Mouse (Mus musculus) kidney, postnatal 25 days (tissue): Measurements from ENCODE around the gene Tubgcp2.

Experiments used
- DNase-seq, 2 experiments: peaks; one replicate each; pipeline ENCODE4 v3.0.0; 2021; ENCODE audit warnings: mixed read lengths in 2 of 2

The Tubgcp2 gene

DNA sequence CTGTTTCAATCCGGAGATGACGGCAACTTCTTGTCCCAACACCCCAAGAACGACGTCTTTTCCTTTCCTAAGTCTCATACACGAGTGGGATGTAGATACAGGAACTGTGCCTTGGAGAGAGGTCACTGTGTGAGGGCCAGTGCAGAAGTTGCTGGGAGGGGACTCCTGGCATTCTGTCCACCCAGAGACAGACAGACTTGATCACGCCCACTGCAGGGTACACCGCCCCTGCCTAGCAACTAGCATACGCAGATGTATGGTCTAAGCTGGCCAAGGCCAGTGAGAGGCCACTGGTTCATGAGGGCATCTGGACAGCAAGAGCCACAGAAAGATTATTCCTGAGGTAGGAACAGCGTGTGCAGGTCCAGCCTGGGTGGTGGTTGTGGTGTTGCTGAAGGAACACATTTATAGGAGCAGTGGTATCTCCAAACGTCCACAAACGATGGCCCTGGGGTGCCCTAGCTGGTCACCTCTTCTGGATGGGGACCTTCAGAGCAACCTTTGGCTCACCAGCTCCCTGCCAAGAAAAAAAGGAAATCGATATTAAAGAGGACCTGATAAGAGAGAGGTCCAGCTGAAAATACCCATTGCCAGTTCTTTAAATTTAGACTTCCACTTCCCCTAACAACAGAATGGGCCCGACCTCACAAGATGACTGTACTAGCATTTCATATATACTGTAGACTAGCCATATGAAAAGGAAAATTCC lies 57.3 kb downstream of the Tubgcp2 start:
- peak in 1 of 2 experiments; percentile 44 for DNase-seq

DNA sequence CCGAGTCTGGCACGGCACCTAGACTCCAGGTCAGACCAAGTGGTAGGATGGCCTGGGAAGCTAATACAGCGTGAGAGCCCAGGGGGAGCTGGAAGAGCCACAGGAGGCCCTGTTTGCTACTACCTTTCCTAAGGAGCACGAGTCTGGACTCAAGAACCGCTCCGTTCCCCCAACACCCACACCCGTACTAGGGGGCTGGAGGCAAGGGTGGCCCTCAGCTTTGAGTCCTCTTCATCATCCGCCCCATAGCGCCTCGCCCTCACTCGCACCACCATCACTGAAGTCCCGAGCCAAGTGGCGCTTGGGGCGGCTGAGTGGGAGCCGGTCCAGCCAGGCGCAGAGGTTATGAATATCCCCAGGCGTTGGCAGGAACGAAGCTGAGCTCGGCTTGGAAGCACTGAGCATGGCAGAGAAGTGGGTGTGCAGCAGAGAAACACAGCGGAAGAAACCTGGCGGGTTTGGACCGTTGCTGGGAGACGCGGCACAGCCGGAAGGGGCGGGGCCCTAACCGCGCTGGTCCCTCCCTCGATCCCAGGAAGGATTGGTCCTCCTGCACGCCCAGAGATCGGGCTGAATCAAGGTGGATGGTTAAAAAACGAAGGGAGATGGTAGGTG lies 58.1 kb downstream of the Tubgcp2 start, which contains the start of gene 6430531B16Rik:
Gene 6430531B16Rik (minus strand): TSS at position 478 of the 615 bp plus-strand sequence.
- peak; percentile 83 to 90 for DNase-seq

DNA sequence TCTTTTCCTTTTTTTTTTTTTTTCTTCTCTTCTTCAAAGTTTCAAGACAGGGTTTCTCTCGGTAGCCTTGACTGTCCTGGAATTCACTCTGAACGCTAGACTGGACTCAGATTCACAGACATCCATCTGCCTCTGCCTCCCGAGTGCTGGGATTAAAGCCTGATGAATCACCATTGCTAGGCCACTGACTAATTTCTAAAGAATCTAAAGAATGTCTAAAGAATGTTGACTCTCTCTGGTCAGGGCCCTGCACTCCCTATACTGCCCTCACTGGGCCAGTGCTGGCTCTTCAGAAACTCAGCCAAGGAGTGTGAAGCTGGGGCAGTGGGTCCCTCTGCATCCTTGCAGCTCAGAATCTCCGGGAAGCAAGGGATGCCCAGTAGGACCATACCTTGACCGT lies 61.0 kb downstream of the Tubgcp2 start:
- no peak for DNase-seq

DNA sequence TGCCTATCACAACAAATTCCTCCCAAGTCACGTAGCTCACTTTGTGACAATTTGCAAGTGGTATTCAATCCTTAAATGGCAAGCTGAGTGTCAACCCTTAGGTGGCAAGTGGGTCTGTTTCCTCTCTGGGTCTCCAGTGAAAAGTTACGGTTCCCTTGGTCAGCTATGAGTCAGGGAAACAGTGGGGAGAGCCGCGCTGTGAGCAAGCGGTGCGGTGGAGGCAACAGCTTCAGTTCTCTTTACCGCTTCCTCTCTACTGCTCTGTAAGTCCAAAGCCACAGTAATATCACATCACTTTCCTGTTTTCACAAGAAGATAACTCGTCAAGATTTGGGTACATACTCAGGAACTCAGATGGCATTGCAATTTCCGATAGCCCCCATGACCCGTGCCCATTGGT lies 62.2 kb downstream of the Tubgcp2 start:
- DNase-seq: no peak

DNA sequence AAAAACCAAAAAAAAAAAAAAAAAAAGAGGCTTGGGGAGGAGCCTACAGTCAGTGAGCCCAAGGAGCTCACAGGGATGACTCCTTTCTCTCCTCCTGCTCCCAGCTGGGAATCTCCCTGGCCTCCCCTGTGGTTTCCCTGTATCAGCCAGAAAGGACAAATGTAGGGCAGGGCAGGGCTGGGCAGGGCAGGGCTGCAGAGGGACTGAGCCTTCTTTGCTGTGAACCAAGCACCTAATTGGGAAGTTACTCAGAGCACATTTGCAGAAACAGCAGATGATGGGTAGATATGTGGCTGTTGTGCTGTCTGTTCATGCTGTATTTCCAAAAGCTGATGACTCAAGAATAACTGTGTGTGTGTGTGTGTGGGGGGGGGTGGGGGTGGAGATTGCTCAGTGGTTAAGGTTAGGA lies 63.5 kb downstream of the Tubgcp2 start:
- no peak for DNase-seq

DNA sequence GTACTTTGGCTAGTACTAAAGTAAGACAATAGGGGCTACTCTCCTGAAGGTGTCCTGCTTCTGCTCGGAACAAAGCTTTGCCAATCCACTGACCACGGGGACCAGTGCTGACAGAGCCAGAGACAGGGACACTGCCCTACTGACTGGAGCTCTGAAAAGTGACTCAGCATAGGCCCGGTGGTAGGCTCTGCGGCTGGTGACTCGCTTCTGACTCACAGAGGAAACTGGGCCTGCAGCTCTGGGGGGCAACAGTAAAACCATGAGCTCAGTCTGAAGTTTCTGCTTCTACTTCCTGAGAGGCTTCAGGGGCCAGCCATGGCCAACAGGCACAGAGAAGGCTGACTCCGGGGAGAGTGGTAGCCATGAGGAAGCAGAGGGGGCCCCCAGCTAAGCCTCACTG lies 65.0 kb downstream of the Tubgcp2 start:
- no peak for DNase-seq

DNA sequence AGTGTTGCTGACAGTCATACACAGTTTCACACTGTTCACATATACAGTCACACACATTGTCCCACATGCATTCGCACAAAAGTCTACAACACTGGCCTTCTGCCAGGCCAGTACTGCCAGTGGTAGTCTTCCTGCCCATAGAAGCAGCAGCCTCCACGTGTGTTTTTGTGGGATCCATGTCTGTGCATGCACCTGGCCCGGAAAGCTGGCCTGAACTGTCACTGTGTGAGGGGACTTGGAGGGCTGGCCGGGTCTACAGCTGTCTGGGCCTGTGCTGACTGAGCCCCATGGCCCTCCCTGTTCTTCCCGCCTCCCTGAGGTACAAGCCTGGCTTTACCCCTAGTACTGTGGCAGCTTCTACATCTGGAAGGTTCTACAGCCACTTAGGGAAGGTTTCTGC lies 65.5 kb downstream of the Tubgcp2 start:
- no peak for DNase-seq

DNA sequence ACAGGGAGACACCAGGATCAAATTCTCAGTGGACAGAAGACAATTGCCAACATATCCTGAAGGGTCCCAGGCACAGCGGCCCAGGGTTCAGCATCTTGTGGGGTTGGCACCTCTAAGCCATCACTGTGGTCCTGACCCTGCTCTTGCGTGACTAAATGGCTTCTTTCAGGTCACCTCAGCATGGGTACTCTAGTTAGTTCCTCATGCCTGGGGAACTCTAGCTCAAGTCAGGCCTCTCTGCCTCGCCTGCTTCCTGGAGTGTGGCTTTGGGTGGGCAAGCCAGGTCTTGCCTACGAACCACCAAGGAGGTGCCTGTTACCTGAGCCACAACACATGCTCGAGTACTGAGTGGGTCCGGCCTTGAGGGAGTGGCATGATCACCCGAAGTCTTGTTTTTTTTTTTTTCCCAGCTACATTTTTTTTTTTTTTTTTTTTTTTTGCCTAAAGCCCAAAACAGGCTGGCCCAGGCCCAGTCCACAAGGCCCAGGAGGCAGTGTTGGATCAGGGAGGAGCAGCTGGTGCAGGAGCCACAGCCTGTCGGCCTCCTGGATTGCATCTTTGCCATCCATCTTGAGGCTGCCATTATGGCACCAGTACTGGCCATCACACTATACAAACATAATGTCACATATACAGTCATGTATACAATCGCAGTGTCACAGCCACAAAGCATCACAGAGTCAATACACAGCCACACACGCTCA lies 66.1 kb downstream of the Tubgcp2 start:
- DNase-seq: no peak

DNA sequence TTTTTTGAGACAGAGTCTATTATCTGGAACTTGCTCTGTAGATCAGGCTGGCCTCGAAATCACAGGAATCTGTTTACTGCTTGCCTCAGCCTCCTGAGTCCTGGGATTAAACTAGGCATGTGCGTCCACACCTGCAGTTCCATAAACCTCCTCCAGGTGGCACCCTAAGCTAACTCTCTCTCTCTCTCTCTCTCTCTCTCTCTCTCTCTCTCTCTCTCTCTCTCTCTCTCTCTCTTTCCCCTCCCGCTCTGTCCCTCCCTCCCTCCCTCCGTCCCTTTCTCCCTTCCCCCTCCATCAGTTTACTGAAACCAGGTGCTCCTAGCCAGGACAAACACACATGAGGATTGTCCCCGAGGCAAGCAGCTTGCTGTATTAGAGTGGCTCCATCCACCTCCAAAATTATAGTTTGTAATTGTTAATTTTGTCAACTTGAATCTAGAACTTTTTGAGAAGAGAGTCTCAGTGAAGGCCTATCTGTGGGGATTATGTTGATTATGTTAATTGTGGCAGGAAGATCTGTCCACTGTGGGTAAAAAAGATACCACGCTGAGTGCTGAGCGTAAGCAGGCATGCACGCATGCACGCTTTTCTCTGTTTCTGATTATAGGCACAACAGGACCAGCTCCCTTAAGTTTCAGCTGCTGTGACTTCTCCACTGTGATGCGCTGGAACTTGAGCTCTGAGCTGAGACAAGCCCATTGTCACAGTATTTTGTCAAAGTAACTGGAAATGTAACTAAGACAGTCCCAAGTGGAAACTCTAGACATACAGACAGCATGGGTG lies 66.9 kb downstream of the Tubgcp2 start:
- peak; percentile 79 to 92 for DNase-seq

DNA sequence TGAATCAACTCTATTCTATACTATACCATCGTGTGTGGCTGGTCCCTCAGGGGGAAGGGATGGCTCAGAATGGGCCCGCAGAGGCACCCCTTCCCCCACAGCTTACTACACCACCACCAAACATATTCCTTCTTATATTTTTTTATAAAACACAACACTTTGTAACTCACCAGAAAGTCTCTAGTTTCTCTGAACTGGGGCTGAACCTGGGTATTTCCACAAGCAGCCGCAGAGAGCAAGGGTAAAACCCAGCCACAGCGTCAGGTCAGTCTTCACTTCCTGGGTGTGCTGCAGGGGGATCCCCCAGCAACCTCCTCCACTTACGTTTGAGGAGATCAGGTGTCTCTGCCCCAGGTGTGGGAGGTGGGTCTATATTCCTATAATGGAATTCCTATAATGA lies 68.0 kb downstream of the Tubgcp2 start:
- DNase-seq: no peak

DNA sequence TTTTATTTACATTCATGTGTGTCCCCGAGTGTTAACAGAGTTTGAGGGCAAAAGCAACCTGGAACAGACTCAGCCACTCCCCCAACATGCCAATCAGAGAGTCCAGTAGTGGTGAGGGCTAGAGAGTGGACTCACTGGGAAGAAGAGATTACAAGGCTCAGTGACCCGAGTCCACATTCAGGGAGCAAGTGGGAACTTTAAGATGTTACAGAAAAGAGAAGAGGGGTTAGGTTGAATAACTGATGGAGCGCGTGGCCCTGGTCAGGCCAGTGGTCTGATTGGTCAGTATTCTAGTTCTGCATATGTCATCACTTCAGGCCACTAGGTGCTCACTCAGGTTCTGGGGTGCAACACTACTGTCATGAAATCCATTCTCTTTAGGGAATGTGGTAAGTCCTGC lies 69.3 kb downstream of the Tubgcp2 start:
- no peak for DNase-seq

DNA sequence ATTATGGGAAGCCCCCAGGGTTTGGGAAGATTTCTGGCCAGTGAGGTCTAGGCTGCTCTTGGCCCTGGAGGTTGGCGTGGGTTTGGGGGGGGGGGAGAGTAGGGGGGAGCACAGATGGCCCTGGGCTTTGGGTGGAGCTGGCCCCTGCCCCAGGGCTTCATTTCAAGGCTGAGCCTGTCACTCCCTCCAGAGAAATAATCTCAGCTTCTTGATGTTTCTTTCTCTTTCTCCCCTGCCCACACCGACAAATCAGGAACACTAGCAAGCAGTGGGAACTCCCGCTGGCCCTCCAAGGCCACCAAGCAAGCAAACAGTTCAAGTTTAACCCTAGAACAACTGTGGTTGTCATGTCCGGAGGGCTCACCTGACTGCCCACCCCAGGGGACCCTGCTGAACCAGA lies 72.7 kb downstream of the Tubgcp2 start:
- no peak for DNase-seq

DNA sequence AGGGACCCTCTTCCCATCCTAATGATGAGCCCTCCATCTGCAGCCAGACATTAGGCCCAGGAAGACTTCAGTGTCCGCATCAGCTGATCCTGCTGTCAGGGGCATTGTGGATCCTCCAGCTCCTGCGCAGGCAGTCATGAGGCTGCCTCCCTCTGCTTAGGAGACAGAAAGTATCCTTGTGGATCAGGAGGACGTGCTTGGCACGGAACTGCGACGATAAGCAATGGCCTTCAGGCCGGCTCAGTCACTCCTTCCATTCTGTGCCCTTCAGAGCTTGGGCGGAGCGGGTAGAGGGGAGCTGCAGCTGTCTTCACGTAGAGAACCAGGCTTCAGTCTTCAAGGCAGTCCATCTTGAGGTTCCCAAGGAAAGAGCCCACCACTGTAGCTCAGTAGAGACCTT lies 75.3 kb downstream of the Tubgcp2 start:
- DNase-seq: no peak

DNA sequence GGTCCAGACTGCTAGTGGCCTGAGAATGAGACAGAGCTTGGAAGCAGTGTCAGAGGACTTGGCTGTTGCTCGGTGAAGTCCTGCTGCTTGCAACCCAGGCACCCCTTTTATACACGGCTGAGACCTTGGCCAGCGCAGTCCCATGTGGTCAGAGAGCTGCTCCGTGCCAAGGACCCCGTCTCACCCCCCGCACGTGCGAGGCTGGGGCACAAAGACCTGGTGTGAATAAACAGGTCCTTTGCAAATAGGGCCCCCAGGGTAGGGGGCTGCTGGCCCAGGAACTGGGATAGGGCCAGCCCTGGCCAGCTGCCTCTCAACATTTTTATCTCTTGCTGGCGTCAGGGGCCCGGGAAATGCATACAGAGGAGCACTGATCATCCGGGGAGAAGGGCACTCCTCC lies 78.5 kb downstream of the Tubgcp2 start:
- no peak for DNase-seq

DNA sequence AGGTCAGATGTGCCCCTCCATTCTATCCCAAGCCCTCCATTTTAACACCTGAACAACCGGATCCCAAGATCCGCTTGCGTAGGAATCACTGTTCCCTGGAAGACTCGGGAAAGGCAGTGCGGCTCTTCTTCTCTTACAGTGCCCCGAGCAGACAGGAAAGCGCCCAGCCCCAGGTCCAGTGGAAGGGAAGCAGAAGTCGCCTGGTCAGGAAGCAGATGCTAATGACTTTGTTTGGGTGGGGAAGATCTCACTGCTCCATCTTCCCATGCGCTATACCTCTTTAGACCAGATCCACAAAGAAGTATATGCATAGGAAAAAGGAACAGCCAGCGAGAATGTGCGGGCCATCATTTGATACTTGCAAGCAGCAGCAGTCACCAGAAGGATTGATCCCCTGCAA lies 79.0 kb downstream of the Tubgcp2 start:
- no peak for DNase-seq

DNA sequence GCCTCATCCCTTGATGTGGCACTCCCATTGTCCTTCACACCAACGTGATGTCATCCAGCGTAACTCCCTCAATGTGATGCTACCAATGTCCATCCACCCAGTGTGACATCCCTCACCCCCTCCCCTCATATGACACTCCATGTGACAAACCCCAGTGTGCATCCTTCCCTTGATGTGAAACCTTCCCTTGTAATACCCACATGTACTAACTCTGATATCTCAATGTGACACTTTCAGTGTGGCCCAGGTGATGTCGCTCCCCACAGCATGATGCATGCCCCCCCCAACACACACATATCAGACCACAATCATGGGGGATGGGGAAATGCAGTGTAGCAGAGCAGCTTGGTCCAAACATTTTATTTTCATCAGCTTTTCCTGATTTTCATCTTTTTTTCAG lies 79.8 kb downstream of the Tubgcp2 start:
- DNase-seq: no peak

DNA sequence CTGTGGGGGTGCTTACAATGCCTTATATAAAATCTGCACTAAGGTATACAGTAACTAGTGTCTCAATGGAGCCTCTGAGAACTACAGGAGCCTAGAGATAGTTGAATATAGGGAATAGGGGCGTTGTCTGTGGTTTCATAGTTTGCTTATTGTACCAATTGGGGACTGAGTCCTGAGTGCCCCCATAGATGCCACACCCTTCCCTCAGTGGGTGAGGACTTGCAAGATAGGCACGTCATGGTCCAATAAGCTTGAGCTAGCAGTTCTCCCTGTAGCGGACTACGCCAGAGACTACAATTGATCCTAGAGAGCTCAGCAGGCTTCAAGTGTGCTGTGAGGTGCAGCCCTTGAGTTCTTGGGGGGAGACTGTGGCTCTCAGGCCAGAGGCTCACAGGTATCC lies 81.0 kb downstream of the Tubgcp2 start:
- DNase-seq: no peak

DNA sequence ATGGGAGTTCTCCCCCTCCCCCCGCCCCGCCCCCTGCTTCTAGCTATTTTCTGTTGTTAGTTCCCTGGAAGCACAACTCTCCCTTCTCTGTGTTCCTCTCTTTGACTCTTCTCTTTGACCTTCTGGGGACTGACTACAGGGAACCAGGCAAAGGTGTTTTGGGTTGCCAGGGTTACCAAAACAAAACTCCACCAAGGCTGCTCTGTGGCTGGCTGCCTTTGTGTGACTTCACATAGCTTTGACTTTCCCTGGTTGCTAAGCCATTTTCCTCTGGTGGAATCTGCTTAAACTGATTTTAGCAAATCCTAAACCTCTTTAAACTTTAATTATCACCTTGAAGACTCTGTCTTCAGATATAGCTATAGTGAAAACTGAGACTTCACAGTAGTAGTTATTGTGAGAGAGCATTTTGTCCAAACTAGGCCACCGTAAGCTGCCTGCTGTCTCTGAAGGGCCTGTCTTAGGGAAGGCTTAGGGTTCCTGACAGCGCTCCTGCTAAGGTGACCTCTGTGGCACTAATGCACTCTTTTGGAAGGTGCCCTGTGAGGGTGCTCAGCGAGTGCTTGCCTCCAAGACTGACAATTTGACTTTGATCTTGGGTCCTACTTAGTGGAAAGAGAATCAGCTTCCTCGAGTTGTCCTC lies 84.4 kb downstream of the Tubgcp2 start:
- DNase-seq: no peak

DNA sequence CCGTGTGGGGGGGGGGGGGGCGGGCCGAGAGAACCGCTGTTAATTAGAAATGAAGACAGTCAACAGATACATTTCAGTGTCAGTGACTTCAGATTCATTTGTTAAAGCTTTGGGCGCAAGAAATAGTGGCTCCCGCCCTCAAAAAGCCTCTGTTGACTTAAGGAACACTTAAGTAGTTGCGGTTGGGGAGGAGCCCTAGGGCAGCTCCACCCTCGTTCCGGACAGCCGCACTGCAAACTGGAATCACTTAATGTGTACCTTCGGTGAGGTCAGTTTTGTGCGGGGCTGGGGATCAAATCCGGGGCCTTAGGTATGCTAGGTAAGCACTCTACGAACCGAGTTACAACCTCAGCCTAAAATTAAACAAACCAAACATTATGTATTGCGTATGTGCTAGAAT lies 85.4 kb downstream of the Tubgcp2 start:
- DNase-seq: peak; percentile 31 to 45

DNA sequence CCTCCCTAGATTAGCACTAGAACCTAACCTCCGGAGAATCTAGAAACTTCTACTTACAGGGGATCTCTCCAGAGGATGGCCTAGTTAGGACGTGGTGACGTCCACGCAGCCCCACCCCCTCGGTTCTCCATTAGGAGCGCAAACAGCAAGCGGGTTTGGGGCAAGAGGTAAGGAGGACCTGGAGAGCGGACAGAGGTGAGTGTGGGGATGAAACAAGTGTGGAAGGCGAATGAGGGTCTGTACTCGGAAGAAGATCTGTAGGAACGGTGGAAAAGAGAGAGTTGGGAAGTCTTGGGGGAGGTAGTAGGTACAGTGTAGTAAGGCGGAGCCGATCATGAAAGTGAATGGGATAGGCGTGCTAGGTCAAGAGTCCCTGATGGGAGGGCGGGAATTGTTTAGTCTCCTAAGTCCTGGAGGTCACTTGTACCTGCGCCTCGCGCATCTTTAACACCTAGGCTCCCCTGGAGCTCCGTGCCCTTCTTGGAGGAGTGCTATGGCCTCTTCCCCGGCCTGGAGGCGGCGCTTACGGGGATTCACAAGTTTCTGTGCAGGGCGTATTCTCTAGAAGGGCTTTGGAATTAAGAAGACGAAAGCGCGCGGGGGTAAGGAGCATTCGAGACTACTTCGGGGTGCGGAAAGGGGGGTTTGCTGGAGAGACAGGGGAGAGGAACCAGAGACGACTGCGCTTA lies 86.0 kb downstream of the Tubgcp2 start:
- DNase-seq: peak; percentile 54 to 60

DNA sequence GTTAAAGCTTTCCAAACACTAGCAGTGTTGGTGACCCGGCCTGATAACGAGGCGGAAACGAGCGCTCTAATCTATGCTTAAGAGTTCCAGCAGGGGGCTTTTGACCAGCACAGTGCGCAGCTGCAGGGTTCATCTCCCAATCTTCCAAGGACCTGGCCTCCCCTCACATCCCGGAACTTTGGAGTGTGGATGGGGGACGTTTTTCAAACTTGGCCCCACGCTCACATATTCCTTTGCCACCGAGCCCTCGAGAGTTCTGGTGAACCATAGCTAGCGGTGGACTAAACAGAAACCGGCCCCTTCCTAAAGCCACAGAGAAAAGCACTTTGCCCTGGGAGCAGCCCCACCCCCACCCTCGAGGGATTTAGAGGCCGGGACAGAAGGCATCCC lies 86.6 kb downstream of the Tubgcp2 start:
- peak; percentile 50 to 52 for DNase-seq

DNA sequence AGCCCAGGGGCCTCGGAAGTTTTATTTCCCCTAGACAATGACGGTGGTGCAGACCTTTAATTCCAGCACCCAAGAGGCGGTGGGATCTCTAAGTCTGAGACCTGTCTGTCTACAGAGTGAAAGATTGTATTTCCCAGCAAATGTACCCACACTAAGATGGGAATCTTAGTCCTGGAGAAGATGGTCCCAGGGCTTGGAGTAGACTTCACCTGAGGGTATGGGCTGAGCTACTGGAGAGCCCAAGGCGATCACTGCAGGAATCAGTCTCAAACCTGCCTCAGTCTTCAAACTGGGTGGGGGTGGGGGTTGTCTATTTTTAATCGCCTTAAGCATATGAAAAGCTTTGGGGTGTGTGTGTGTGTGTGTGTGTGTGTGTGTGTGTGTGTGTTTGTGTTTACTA lies 90.4 kb downstream of the Tubgcp2 start:
- no peak for DNase-seq
